Mouse (Mus musculus): Measurements from ENCODE around the gene Tspan4. TPM values are rescaled to one million over a fixed set of nuclear protein-coding genes. Genes with fewer than 3 reads are reported as not detected.
A peak's percentile ranks its signal among the peaks of the same experiment; 100 is the strongest.

Tspan4 gene
- polyA plus RNA-seq, 1 experiment = 16.4 TPM

- Histone ChIP-seq H3K4me3 (replicated peaks; ENCODE audit: control insufficient read depth, low read depth, low read length) (peak overlapping the region; percentile 75), H3K4me1 (ENCODE audit: control insufficient read depth, insufficient read depth, low read length) (peaks cover 9% of the 10 kb centered on the region), H3K27ac (ENCODE audit: control insufficient read depth, insufficient read depth, low read depth, low read length, poor library complexity) (peak overlapping the region; percentile 63)
- 13% methylated on average over 13 of the region's 13 CpGs for WGBS
- no peak for TF ChIP-seq CTCF (IDR thresholded peaks at IDR 0.05; ENCODE audit: control insufficient read depth, insufficient read depth, low read length)
- no peak for TF ChIP-seq POLR2A (IDR thresholded peaks at IDR 0.05; ENCODE audit: borderline replicate concordance, control insufficient read depth, low read depth, low read length)
These were observed 65.5 kb downstream of the Tspan4 start for GRCm38 (mm10) chr7:141540312-141541081.

DNA sequence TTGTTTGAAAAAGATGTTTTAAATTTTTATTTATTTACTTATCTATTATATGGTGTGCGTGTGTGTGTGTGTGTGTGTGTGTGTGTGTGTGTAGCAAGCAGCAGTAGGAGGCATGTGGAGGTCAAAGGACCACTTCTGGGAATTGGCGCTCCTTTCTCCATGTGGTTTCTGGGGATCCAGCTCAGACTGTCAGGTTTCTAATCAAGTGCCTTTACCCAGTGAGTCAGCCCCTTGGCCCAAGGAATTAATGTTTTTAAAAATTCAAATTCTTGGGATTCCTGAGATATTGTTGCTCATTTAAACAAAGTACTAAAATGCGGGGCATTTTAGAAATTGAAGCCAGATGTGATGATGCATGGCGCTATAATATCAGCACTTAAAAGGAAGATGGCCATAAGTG is 66.6 kb downstream of the Tspan4 start:
- Histone ChIP-seq H3K27ac (ENCODE audit: control insufficient read depth, insufficient read depth, low read depth, low read length, poor library complexity) (no peak overlapping the region), H3K4me3 (replicated peaks; ENCODE audit: control insufficient read depth, low read depth, low read length) (no peak overlapping the region), H3K4me1 (ENCODE audit: control insufficient read depth, insufficient read depth, low read length) (peaks cover 9% of the 10 kb centered on the region)
- WGBS = 90% methylated on average over 4 of the region's 4 CpGs
- no peak for TF ChIP-seq POLR2A (IDR thresholded peaks at IDR 0.05; ENCODE audit: borderline replicate concordance, control insufficient read depth, low read depth, low read length)
- TF ChIP-seq CTCF (IDR thresholded peaks at IDR 0.05; ENCODE audit: control insufficient read depth, insufficient read depth, low read length) = no peak

GRCm38 (mm10) chr7:141542588-141542987 is 67.5 kb downstream of the Tspan4 start:
- no peak overlapping the region for H3K4me3 ChIP-seq (replicated peaks; ENCODE audit: control insufficient read depth, low read depth, low read length)
- peaks cover 9% of the 10 kb centered on the region for H3K4me1 ChIP-seq (ENCODE audit: control insufficient read depth, insufficient read depth, low read length)
- 90% methylated on average over 2 of the region's 2 CpGs for WGBS
- TF ChIP-seq CTCF (IDR thresholded peaks at IDR 0.05; ENCODE audit: control insufficient read depth, insufficient read depth, low read length) = no peak
- TF ChIP-seq POLR2A (IDR thresholded peaks at IDR 0.05; ENCODE audit: borderline replicate concordance, control insufficient read depth, low read depth, low read length) = no peak
- no peak overlapping the region for H3K27ac ChIP-seq (ENCODE audit: control insufficient read depth, insufficient read depth, low read depth, low read length, poor library complexity)

Other genes with a start within 250 kb of the Tspan4 start
- 76.7 and 130 TPM in 2 replicates for gene Phrf1, start 246.5 kb upstream of the Tspan4 start, polyA plus RNA-seq (2011; ENCODE audit: insufficient read depth, insufficient read length, low replicate concordance, missing spikeins)
- 37.9 and 60.3 TPM in 2 replicates for gene Irf7, start 208.8 kb upstream of the Tspan4 start, polyA plus RNA-seq (2011; ENCODE audit: insufficient read depth, insufficient read length, low replicate concordance, missing spikeins)
- not detected in 2 replicates for gene Cdhr5, start 198.5 kb upstream of the Tspan4 start, polyA plus RNA-seq (2011; ENCODE audit: insufficient read depth, insufficient read length, low replicate concordance, missing spikeins)
- not detected in 2 replicates for gene Sct, start 196.1 kb upstream of the Tspan4 start, polyA plus RNA-seq (2011; ENCODE audit: insufficient read depth, insufficient read length, low replicate concordance, missing spikeins)
- not detected in 2 replicates for gene Drd4, start 183.2 kb upstream of the Tspan4 start, polyA plus RNA-seq (2011; ENCODE audit: insufficient read depth, insufficient read length, low replicate concordance, missing spikeins)
- 49.1 and 51.4 TPM in 2 replicates for gene Deaf1, start 147.6 kb upstream of the Tspan4 start, polyA plus RNA-seq (2011; ENCODE audit: insufficient read depth, insufficient read length, low replicate concordance, missing spikeins)
- 23.5 and 33.0 TPM in 2 replicates for gene Tmem80, start 147.5 kb upstream of the Tspan4 start, polyA plus RNA-seq (2011; ENCODE audit: insufficient read depth, insufficient read length, low replicate concordance, missing spikeins)
- gene Eps8l2, start 136.4 kb upstream of the Tspan4 start, polyA plus RNA-seq (2011; ENCODE audit: insufficient read depth, insufficient read length, low replicate concordance, missing spikeins) = 0.57 and 0.79 TPM in 2 replicates
- 324 and 522 TPM in 2 replicates for gene Taldo1, start 83.0 kb upstream of the Tspan4 start, polyA plus RNA-seq (2011; ENCODE audit: insufficient read depth, insufficient read length, low replicate concordance, missing spikeins)
- gene Gatd1, start 61.1 kb upstream of the Tspan4 start, polyA plus RNA-seq (2011; ENCODE audit: insufficient read depth, insufficient read length, low replicate concordance, missing spikeins) = 26.2 and 33.6 TPM in 2 replicates
- 3.4 TPM in 1 of 2 replicates, not detected in the other for gene Cend1, start 45.7 kb upstream of the Tspan4 start, polyA plus RNA-seq (2011; ENCODE audit: insufficient read depth, insufficient read length, low replicate concordance, missing spikeins)
- gene Slc25a22, start 37.3 kb upstream of the Tspan4 start, polyA plus RNA-seq (2011; ENCODE audit: insufficient read depth, insufficient read length, low replicate concordance, missing spikeins) = 18.1 and 30.3 TPM in 2 replicates
- 19.4 and 39.6 TPM in 2 replicates for gene Pidd1, start 31.2 kb upstream of the Tspan4 start, polyA plus RNA-seq (2011; ENCODE audit: insufficient read depth, insufficient read length, low replicate concordance, missing spikeins)
- 2,580 and 2,615 TPM in 2 replicates for gene Rplp2, start 27.9 kb upstream of the Tspan4 start, polyA plus RNA-seq (2011; ENCODE audit: insufficient read depth, insufficient read length, low replicate concordance, missing spikeins)
- 14.4 and 21.3 TPM in 2 replicates for gene Pnpla2, start 20.0 kb upstream of the Tspan4 start, polyA plus RNA-seq (2011; ENCODE audit: insufficient read depth, insufficient read length, low replicate concordance, missing spikeins)
- 12.4 and 20.7 TPM in 2 replicates for gene Cracr2b, start 14.1 kb upstream of the Tspan4 start, polyA plus RNA-seq (2011; ENCODE audit: insufficient read depth, insufficient read length, low replicate concordance, missing spikeins)
- gene Cd151, start 7.8 kb upstream of the Tspan4 start, polyA plus RNA-seq (2011; ENCODE audit: insufficient read depth, insufficient read length, low replicate concordance, missing spikeins) = 22.5 and 34.2 TPM in 2 replicates
- 5.0 and 7.9 TPM in 2 replicates for gene Polr2l, start 108 bp upstream of the Tspan4 start, polyA plus RNA-seq (2011; ENCODE audit: insufficient read depth, insufficient read length, low replicate concordance, missing spikeins)
- gene Chid1, start 64.6 kb downstream of the Tspan4 start, polyA plus RNA-seq (2011; ENCODE audit: insufficient read depth, insufficient read length, low replicate concordance, missing spikeins) = 5.5 and 10.9 TPM in 2 replicates
- gene Ap2a2, start 86.9 kb downstream of the Tspan4 start, polyA plus RNA-seq (2011; ENCODE audit: insufficient read depth, insufficient read length, low replicate concordance, missing spikeins) = 38.8 and 59.9 TPM in 2 replicates
- 0.25 TPM in 1 of 2 replicates, not detected in the other for gene Muc6, start 180.1 kb downstream of the Tspan4 start, polyA plus RNA-seq (2011; ENCODE audit: insufficient read depth, insufficient read length, low replicate concordance, missing spikeins)
- 0.75 TPM in 1 of 2 replicates, not detected in the other for gene Muc2, start 215.1 kb downstream of the Tspan4 start, polyA plus RNA-seq (2011; ENCODE audit: insufficient read depth, insufficient read length, low replicate concordance, missing spikeins)